In genomic region chr5:100536638-100537037, GRCm38 (mm10) we compare ENCODE assay signal across 8 mouse cellular contexts. TPM values are rescaled to one million over a fixed set of nuclear protein-coding genes. Genes with fewer than 3 reads are reported as not detected.
DNase-seq lines count a peak whose midpoint lies in the region; ATAC-seq and TF ChIP-seq lines count a peak whose summit lies in the region.

No protein-coding gene starts in this region.

- no peak overlapping the region for H3K27ac ChIP-seq in cerebellum, adult 2 months (ENCODE audit: insufficient read depth, low read length)
- H3K27ac ChIP-seq in midbrain, embryonic 11.5 days (ENCODE audit: low read depth, low read length), result no peak overlapping the region
- no peak overlapping the region for H3K27ac ChIP-seq in midbrain, embryonic 13.5 days
- no peak overlapping the region for H3K27ac ChIP-seq in limb, embryonic 14.5 days (replicated peaks; ENCODE audit: low read depth, low read length)

- 89% methylated on average over 3 of the region's 3 CpGs for WGBS in cerebellum, adult 2 months
- 93% methylated on average over 3 of the region's 3 CpGs for WGBS in midbrain, embryonic 11.5 days
- WGBS in midbrain, embryonic 13.5 days, result 93% methylated on average over 3 of the region's 3 CpGs
- WGBS in limb, embryonic 14.5 days, result 87% methylated on average over 3 of the region's 3 CpGs

- no peak overlapping the region for H3K4me2 ChIP-seq in midbrain, embryonic 11.5 days
- H3K4me2 ChIP-seq in midbrain, embryonic 13.5 days (replicated peaks), result no peak overlapping the region
- no peak overlapping the region for H3K4me2 ChIP-seq in limb, embryonic 14.5 days (replicated peaks; ENCODE audit: low read depth, low read length, severe bottlenecking)

- H3K4me3 ChIP-seq in cerebellum, adult 2 months (replicated peaks; ENCODE audit: insufficient read depth, low read depth, low read length), result no peak overlapping the region
- no peak overlapping the region for H3K4me3 ChIP-seq in midbrain, embryonic 11.5 days (ENCODE audit: low read depth, low read length)
- H3K4me3 ChIP-seq in midbrain, embryonic 13.5 days (replicated peaks), result no peak overlapping the region
- H3K4me3 ChIP-seq in limb, embryonic 14.5 days (replicated peaks; ENCODE audit: low read length), result no peak overlapping the region

- peaks cover 15% of the 10 kb centered on the region for H3K36me3 ChIP-seq in midbrain, embryonic 11.5 days (ENCODE audit: control insufficient read depth, insufficient read depth, low read length)
- peaks cover 61% of the 10 kb centered on the region for H3K36me3 ChIP-seq in midbrain, embryonic 13.5 days
- peaks cover 72% of the 10 kb centered on the region for H3K36me3 ChIP-seq in limb, embryonic 14.5 days (ENCODE audit: control insufficient read depth, insufficient read depth, low read length)
- peaks cover 11% of the 10 kb centered on the region; the same call in 1 of the 2 replicates for H3K36me3 ChIP-seq in splenic B cell, adult 2 months (ENCODE audit: control insufficient read depth, insufficient read depth, low read length, poor library complexity, severe bottlenecking)

- TF ChIP-seq CTCF in cerebellum, adult 2 months (IDR thresholded peaks at IDR 0.05; ENCODE audit: borderline replicate concordance, insufficient read depth, low read depth, low read length), result peak; percentile 42; the same call in 1 of the 2 replicates

- no peak for ATAC-seq in midbrain, embryonic 11.5 days (ENCODE audit: low FRiP score)
- no peak for ATAC-seq in midbrain, embryonic 13.5 days
- no peak; the same call in 1 of the 2 replicates for ATAC-seq in limb, embryonic 14.5 days (ENCODE audit: low FRiP score, low read depth)

- H3K4me1 ChIP-seq in cerebellum, adult 2 months (ENCODE audit: control insufficient read depth, insufficient read depth, low read length), result no peaks in the 10 kb centered on the region
- no peaks in the 10 kb centered on the region for H3K4me1 ChIP-seq in midbrain, embryonic 11.5 days (ENCODE audit: control insufficient read depth, insufficient read depth, low read length)
- no peaks in the 10 kb centered on the region for H3K4me1 ChIP-seq in midbrain, embryonic 13.5 days (replicated peaks)
- H3K4me1 ChIP-seq in limb, embryonic 14.5 days (ENCODE audit: control insufficient read depth, insufficient read depth, low read length), result no peaks in the 10 kb centered on the region

- no peaks in the 10 kb centered on the region for H3K9me3 ChIP-seq in midbrain, embryonic 11.5 days (ENCODE audit: control insufficient read depth, low read length)
- no peaks in the 10 kb centered on the region for H3K9me3 ChIP-seq in midbrain, embryonic 13.5 days
- H3K9me3 ChIP-seq in limb, embryonic 14.5 days (ENCODE audit: control insufficient read depth, low read length), result no peaks in the 10 kb centered on the region

- DNase-seq in cerebellum, adult 2 months, result no peak
- DNase-seq in cerebellum, adult 9-10 months, result no peak
- DNase-seq in midbrain, embryonic 11.5 days (ENCODE audit: low spot score, missing footprints), result peak; percentile 83
- peak; percentile 63 for DNase-seq in embryo, embryonic 10.5 days (ENCODE audit: low spot score)
- DNase-seq in limb, embryonic 14.5 days (ENCODE audit: low spot score), result peak; percentile 22
- DNase-seq in splenic B cell, adult 2 months (ENCODE audit: low read depth, low spot score), result peak; percentile 75
- no peak for DNase-seq in layer of hippocampus, adult 8-10 months (ENCODE audit: low spot score in 2 of 2)

- no peak overlapping the region for H3K9ac ChIP-seq in midbrain, embryonic 11.5 days (ENCODE audit: low read length)
- no peak overlapping the region for H3K9ac ChIP-seq in midbrain, embryonic 13.5 days (replicated peaks)
- H3K9ac ChIP-seq in limb, embryonic 14.5 days (ENCODE audit: low read depth, low read length, severe bottlenecking), result no peak overlapping the region

- no peaks in the 10 kb centered on the region for H3K27me3 ChIP-seq in cerebellum, adult 2 months (ENCODE audit: control insufficient read depth, insufficient read depth, low read length)
- no peaks in the 10 kb centered on the region for H3K27me3 ChIP-seq in midbrain, embryonic 11.5 days (ENCODE audit: control insufficient read depth, insufficient read depth, low read length)
- no peaks in the 10 kb centered on the region for H3K27me3 ChIP-seq in midbrain, embryonic 13.5 days
- H3K27me3 ChIP-seq in limb, embryonic 14.5 days (ENCODE audit: control insufficient read depth, insufficient read depth, low read length), result no peaks in the 10 kb centered on the region
- no peaks in the 10 kb centered on the region for H3K27me3 ChIP-seq in splenic B cell, adult 2 months (ENCODE audit: control insufficient read depth, insufficient read depth, low read length, poor library complexity, severe bottlenecking)

- no peak for TF ChIP-seq POLR2A in cerebellum, adult 2 months (IDR thresholded peaks at IDR 0.05; ENCODE audit: borderline replicate concordance, insufficient read depth, low read length)
- no peak for TF ChIP-seq POLR2A in limb, embryonic 14.5 days (IDR thresholded peaks at IDR 0.05; ENCODE audit: borderline replicate concordance, extremely low read depth, insufficient read depth, insufficient read length)

RNA-seq across cellular contexts. Expression of gene Cops4, which starts 18.5 kb away (rescaled TPM):
- 86.3 and 87.4 TPM in 2 replicates for polyA plus RNA-seq in cerebellum, adult 2 months (2012; rRNA removed)
- polyA plus RNA-seq in midbrain, embryonic 11.5 days (2014; fragmentation: Nextera tagmentation; extraction: Ambion mirVana), result 242 and 251 TPM in 2 replicates
- polyA plus RNA-seq in midbrain, embryonic 13.5 days (2015; fragmentation: Nextera tagmentation; extraction: Ambion mirVana), result 194 and 202 TPM in 2 replicates
- 72.6 and 84.3 TPM in 2 replicates for polyA plus RNA-seq in limb, embryonic 14.5 days (2012; rRNA removed)
- 197 TPM in 2 replicates for polyA plus RNA-seq in limb, embryonic 14.5 days (2014; fragmentation: Nextera tagmentation; extraction: Ambion mirVana)
- total RNA-seq in layer of hippocampus, adult 8-10 months (2022), result 10 to 100 TPM; 80.1 to 90.7 (median 88.1) TPM

RNA-seq across cellular contexts. Expression of gene Plac8, which starts 35.4 kb away (rescaled TPM):
- 0.72 and 0.74 TPM in 2 replicates for polyA plus RNA-seq in cerebellum, adult 2 months (2012; rRNA removed)
- polyA plus RNA-seq in midbrain, embryonic 11.5 days (2014; fragmentation: Nextera tagmentation; extraction: Ambion mirVana), result 1.4 and 1.7 TPM in 2 replicates
- polyA plus RNA-seq in midbrain, embryonic 13.5 days (2015; fragmentation: Nextera tagmentation; extraction: Ambion mirVana), result 0.48 TPM in 1 of 2 replicates, not detected in the other
- polyA plus RNA-seq in limb, embryonic 14.5 days (2012; rRNA removed), result 8.1 and 11.7 TPM in 2 replicates
- 5.4 and 5.7 TPM in 2 replicates for polyA plus RNA-seq in limb, embryonic 14.5 days (2014; fragmentation: Nextera tagmentation; extraction: Ambion mirVana)
- total RNA-seq in layer of hippocampus, adult 8-10 months (2022), result not detected

RNA-seq across cellular contexts. Expression of gene Lin54, which starts 36.2 kb away (rescaled TPM):
- 6.1 and 7.7 TPM in 2 replicates for polyA plus RNA-seq in cerebellum, adult 2 months (2012; rRNA removed)
- polyA plus RNA-seq in midbrain, embryonic 11.5 days (2014; fragmentation: Nextera tagmentation; extraction: Ambion mirVana), result 18.7 and 21.4 TPM in 2 replicates
- polyA plus RNA-seq in midbrain, embryonic 13.5 days (2015; fragmentation: Nextera tagmentation; extraction: Ambion mirVana), result 9.0 and 10.4 TPM in 2 replicates
- 10.4 and 10.6 TPM in 2 replicates for polyA plus RNA-seq in limb, embryonic 14.5 days (2012; rRNA removed)
- polyA plus RNA-seq in limb, embryonic 14.5 days (2014; fragmentation: Nextera tagmentation; extraction: Ambion mirVana), result 13.4 and 14.1 TPM in 2 replicates
- 10 to 100 TPM; 17.9 to 19.9 (median 19.3) TPM for total RNA-seq in layer of hippocampus, adult 8-10 months (2022)

Comparison
In these comparisons a context has a peak if more than half of its experiments do, and no peak if none do; other contexts are left out.
1. DNase-seq: peak in midbrain, embryonic 11.5 days (single experiment), embryo, embryonic 10.5 days (single experiment), limb, embryonic 14.5 days (single experiment) and splenic B cell, adult 2 months (single experiment); none in cerebellum, adult 2 months (0 of 2), cerebellum, adult 9-10 months (single experiment) and layer of hippocampus, adult 8-10 months (0 of 2).